Mouse (Mus musculus) hindbrain, embryonic 14.5 days (tissue): ENCODE measurements at regions not wholly inside any gene's neighbourhood (a gene's known extent, or its start where the extent isn't known, plus 50 kb on each side); places are given as distances from the start of the nearest gene placed in this dataset.

ENCODE experiments used
- ATAC-seq: fragments of 200-750 bp; cut with Nextera tagmentation; 2 replicates; pipeline ENCODE4 v1.8.0; 2017; ENCODE audit warnings: moderate number of reproducible peaks, mild to moderate bottlenecking, moderate TSS enrichment, moderate library complexity; ENCODE audit not compliant: low FRiP score
- DNase-seq: peaks from one replicate; pipeline ENCODE4 v3.0.0-alpha.2; 2015; ENCODE audit warnings: low spot score
- H3K27ac ChIP-seq: fragments of 300-500 bp; sonication (generic); 2 replicates; pipeline ENCODE4 v1.5.1; 2014; ENCODE audit warnings: mild to moderate bottlenecking, moderate library complexity
- H3K27me3 ChIP-seq: fragments of 300-500 bp; sonication (generic); 2 replicates; pipeline ENCODE4 v1.6.1; 2014; ENCODE audit warnings: mild to moderate bottlenecking, low read length, mixed read lengths; ENCODE audit not compliant: control insufficient read depth, insufficient read depth
- H3K36me3 ChIP-seq: fragments of 300-500 bp; sonication (generic); replicated peaks from 2 replicates; pipeline ENCODE4 v1.6.1; 2014; ENCODE audit not compliant: control insufficient read depth, insufficient read depth
- H3K4me1 ChIP-seq: fragments of 300-500 bp; sonication (generic); replicated peaks from 2 replicates; pipeline ENCODE4 v1.6.1; 2014; ENCODE audit warnings: antibody characterized with exemption, low read length, mixed read lengths; ENCODE audit not compliant: control insufficient read depth, insufficient read depth
- H3K4me2 ChIP-seq: fragments of 300-500 bp; sonication (generic); replicated peaks from 2 replicates; pipeline ENCODE4 v1.6.1; 2014; ENCODE audit warnings: mild to moderate bottlenecking, moderate library complexity
- H3K4me3 ChIP-seq: fragments of 300-500 bp; sonication (generic); replicated peaks from 2 replicates; pipeline ENCODE4 v1.5.1; 2014; ENCODE audit warnings: mild to moderate bottlenecking, low read length
- H3K9ac ChIP-seq: fragments of 300-500 bp; sonication (generic); 2 replicates; pipeline ENCODE4 v1.6.1; 2014
- H3K9me3 ChIP-seq: fragments of 300-500 bp; sonication (generic); 2 replicates; pipeline ENCODE4 v1.6.1; 2016; ENCODE audit warnings: low read length; ENCODE audit not compliant: control insufficient read depth
- WGBS: fragments of 180-500 bp; shearing (Covaris S2); extraction: QIAGEN DNeasy Blood & Tissue Kit; methylation state at CpG from one replicate; pipeline ENCODE4 v1.1.7; 2014; 5-methylcytosine and 5-hydroxymethylcytosine counted together

GRCm38 (mm10) chr11:19160669-19161068 lies 141.9 kb upstream of the Meis1 start:
- H3K9me3 ChIP-seq, result no peaks in the 10 kb centered on the region
- WGBS, result 28% methylated on average over 5 of the region's 5 CpGs
- no peak for ATAC-seq
- H3K27ac ChIP-seq, result no peak overlapping the region
- no peak overlapping the region for H3K4me2 ChIP-seq
- no peaks in the 10 kb centered on the region for H3K27me3 ChIP-seq
- H3K4me3 ChIP-seq, result no peak overlapping the region
- no peak for DNase-seq
- H3K9ac ChIP-seq, result no peak overlapping the region
- no peaks in the 10 kb centered on the region for H3K36me3 ChIP-seq
- H3K4me1 ChIP-seq, result 0 out of 2 replicates have a peak, but pooled peaks cover 6% of the 10 kb centered on the region

- Histone ChIP-seq H3K36me3 (no peaks in the 10 kb centered on the region), H3K27me3 (no peaks in the 10 kb centered on the region), H3K4me3 (no peak overlapping the region), H3K4me2 (no peak overlapping the region), H3K4me1 (no peaks in the 10 kb centered on the region), H3K9ac (no peak overlapping the region), H3K9me3 (no peaks in the 10 kb centered on the region), H3K27ac (no peak overlapping the region)
- ATAC-seq, result no peak
- no peak for DNase-seq
- 88% methylated on average over 2 of the region's 2 CpGs for WGBS
Observed at GRCm38 (mm10) chr11:19170938-19171337, 152.2 kb upstream of the Meis1 start.

- Histone ChIP-seq H3K9ac (no peak overlapping the region), H3K4me2 (peak overlapping the region; percentile 15; the same call in 1 of the 2 replicates), H3K27ac (0 out of 2 replicates have a peak overlapping the region, but pooled peaks have one; percentile 0), H3K9me3 (no peaks in the 10 kb centered on the region), H3K36me3 (no peaks in the 10 kb centered on the region), H3K4me1 (no peaks in the 10 kb centered on the region), H3K4me3 (no peak overlapping the region), H3K27me3 (no peaks in the 10 kb centered on the region)
- ATAC-seq, result no peak
- DNase-seq, result no peak
- 65% methylated on average over 13 of the region's 13 CpGs for WGBS
Observed at GRCm38 (mm10) chr11:19174305-19175017, 155.7 kb upstream of the Meis1 start.

GRCm38 (mm10) chr11:19179290-19179689 lies 160.5 kb upstream of the Meis1 start:
- H3K4me3 ChIP-seq, result no peak overlapping the region
- H3K36me3 ChIP-seq, result no peaks in the 10 kb centered on the region
- no peaks in the 10 kb centered on the region for H3K9me3 ChIP-seq
- ATAC-seq (no peak), DNase-seq (no peak)
- no peak overlapping the region for H3K4me2 ChIP-seq
- no peaks in the 10 kb centered on the region for H3K27me3 ChIP-seq
- H3K9ac ChIP-seq, result no peak overlapping the region
- H3K27ac ChIP-seq, result no peak overlapping the region
- 100% methylated on average over 1 of the region's 1 CpGs for WGBS
- no peaks in the 10 kb centered on the region for H3K4me1 ChIP-seq

- H3K9ac ChIP-seq, result no peak overlapping the region
- ATAC-seq, result no peak
Observed at GRCm38 (mm10) chr11:19189778-19190177, 171.0 kb upstream of the Meis1 start.

GRCm38 (mm10) chr11:19194464-19194863 lies 175.7 kb upstream of the Meis1 start:
- no peak for DNase-seq
- no peak overlapping the region for H3K4me3 ChIP-seq
- ATAC-seq, result no peak
- no peaks in the 10 kb centered on the region for H3K36me3 ChIP-seq
- H3K27ac ChIP-seq, result no peak overlapping the region
- no peak overlapping the region for H3K9ac ChIP-seq
- H3K9me3 ChIP-seq, result no peaks in the 10 kb centered on the region
- H3K4me2 ChIP-seq, result no peak overlapping the region
- WGBS, result 61% methylated on average over 1 of the region's 1 CpGs
- no peaks in the 10 kb centered on the region for H3K27me3 ChIP-seq
- no peaks in the 10 kb centered on the region for H3K4me1 ChIP-seq

More at GRCm38 (mm10) chr11:19189778-19190177, 171.0 kb upstream of the Meis1 start:
- Histone ChIP-seq H3K4me1 (no peaks in the 10 kb centered on the region), H3K9me3 (no peaks in the 10 kb centered on the region), H3K27ac (no peak overlapping the region), H3K4me3 (no peak overlapping the region), H3K27me3 (no peaks in the 10 kb centered on the region), H3K4me2 (no peak overlapping the region), H3K36me3 (no peaks in the 10 kb centered on the region)
- WGBS, result 70% methylated on average over 2 of the region's 2 CpGs
- no peak for DNase-seq

- Histone ChIP-seq H3K4me3 (no peak overlapping the region), H3K36me3 (no peaks in the 10 kb centered on the region), H3K4me2 (no peak overlapping the region), H3K27me3 (no peaks in the 10 kb centered on the region), H3K4me1 (no peaks in the 10 kb centered on the region), H3K9me3 (no peaks in the 10 kb centered on the region), H3K27ac (no peak overlapping the region), H3K9ac (no peak overlapping the region)
- 59% methylated on average over 1 of the region's 1 CpGs for WGBS
- DNase-seq (no peak), ATAC-seq (no peak; the same call in 1 of the 2 replicates)
Observed at GRCm38 (mm10) chr11:19197790-19198189, 179.0 kb upstream of the Meis1 start.

GRCm38 (mm10) chr11:19202602-19203517 lies 184.1 kb upstream of the Meis1 start:
- no peak overlapping the region for H3K4me3 ChIP-seq
- H3K9me3 ChIP-seq, result no peaks in the 10 kb centered on the region
- H3K4me1 ChIP-seq, result peaks cover 6% of the 10 kb centered on the region
- DNase-seq, result no peak
- no peak overlapping the region for H3K27ac ChIP-seq
- WGBS, result 34% methylated on average over 8 of the region's 8 CpGs
- ATAC-seq, result peak; percentile 57; the same call in 1 of the 2 replicates
- H3K27me3 ChIP-seq, result no peaks in the 10 kb centered on the region
- H3K9ac ChIP-seq, result no peak overlapping the region
- no peak overlapping the region for H3K4me2 ChIP-seq
- H3K36me3 ChIP-seq, result no peaks in the 10 kb centered on the region

- H3K27ac ChIP-seq, result no peak overlapping the region
- H3K27me3 ChIP-seq, result no peaks in the 10 kb centered on the region
- H3K4me1 ChIP-seq, result peaks cover 6% of the 10 kb centered on the region
- no peak overlapping the region for H3K4me2 ChIP-seq
- ATAC-seq (no peak), DNase-seq (no peak)
- 74% methylated on average over 4 of the region's 4 CpGs for WGBS
- H3K36me3 ChIP-seq, result no peaks in the 10 kb centered on the region
- no peak overlapping the region for H3K4me3 ChIP-seq
- H3K9ac ChIP-seq, result no peak overlapping the region
- H3K9me3 ChIP-seq, result no peaks in the 10 kb centered on the region
Observed at GRCm38 (mm10) chr11:19203518-19203900, 184.7 kb upstream of the Meis1 start.
